Mouse (Mus musculus) right cerebral cortex, postnatal 4 days (tissue): ENCODE data around the gene Adgrb2.

Experiments
- DNase-seq: peaks from one replicate; pipeline ENCODE4 v3.0.0-alpha.2; 2022

Gene Adgrb2

GRCm38 (mm10) chr4:129984421-129985061 is at the start of gene Adgrb2:
Gene Adgrb2, plus strand, starts transcription at chr4:129984870.
- peak; percentile 74 for DNase-seq

GRCm38 (mm10) chr4:129951359-129951821 is 33.3 kb upstream of the Adgrb2 start:
- no peak for DNase-seq

- DNase-seq = no peak
Observed at GRCm38 (mm10) chr4:129952241-129952810, 32.3 kb upstream of the Adgrb2 start.

- DNase-seq = no peak
Observed at GRCm38 (mm10) chr4:129954527-129954926, 30.1 kb upstream of the Adgrb2 start.

GRCm38 (mm10) chr4:129960180-129960944 is 24.3 kb upstream of the Adgrb2 start:
- DNase-seq = peak; percentile 74

GRCm38 (mm10) chr4:129965294-129965693 is 19.4 kb upstream of the Adgrb2 start:
- DNase-seq = no peak

GRCm38 (mm10) chr4:129966201-129966600 is 18.5 kb upstream of the Adgrb2 start:
- peak; percentile 32 for DNase-seq

GRCm38 (mm10) chr4:129967024-129968014 is 17.4 kb upstream of the Adgrb2 start:
- peak; percentile 71 for DNase-seq

- no peak for DNase-seq
Observed at GRCm38 (mm10) chr4:129970168-129970567, 14.5 kb upstream of the Adgrb2 start.

- no peak for DNase-seq
Observed at GRCm38 (mm10) chr4:129970861-129971260, 13.8 kb upstream of the Adgrb2 start.

GRCm38 (mm10) chr4:129971989-129972388 is 12.7 kb upstream of the Adgrb2 start:
- DNase-seq = peak; percentile 50

GRCm38 (mm10) chr4:129974285-129974684 is 10.4 kb upstream of the Adgrb2 start:
- no peak for DNase-seq

- DNase-seq = no peak
Observed at GRCm38 (mm10) chr4:129977256-129977655, 7.4 kb upstream of the Adgrb2 start.

GRCm38 (mm10) chr4:129978227-129978626 is 6.4 kb upstream of the Adgrb2 start:
- DNase-seq = no peak

GRCm38 (mm10) chr4:129978930-129979329 is 5.7 kb upstream of the Adgrb2 start:
- DNase-seq = no peak

- no peak for DNase-seq
Observed at GRCm38 (mm10) chr4:129981657-129982056, 3.0 kb upstream of the Adgrb2 start.

GRCm38 (mm10) chr4:129983046-129983445 is 1.6 kb upstream of the Adgrb2 start:
- peak; percentile 32 for DNase-seq

GRCm38 (mm10) chr4:129983764-129984420 is 778 bp upstream of the Adgrb2 start:
- peak; percentile 85 for DNase-seq

GRCm38 (mm10) chr4:129985161-129985670 is 546 bp downstream of the Adgrb2 start:
- peak; percentile 33 for DNase-seq

- DNase-seq = peak; percentile 93
Observed at GRCm38 (mm10) chr4:129985671-129986441, 1.2 kb downstream of the Adgrb2 start.
